Mouse (Mus musculus): ENCODE measurements around the gene Cacnb4.

Gene Cacnb4

GRCm38 (mm10) chr2:52412524-52413037 lies 264.1 kb downstream of the Cacnb4 start:
- no peak for DNase-seq

DNA sequence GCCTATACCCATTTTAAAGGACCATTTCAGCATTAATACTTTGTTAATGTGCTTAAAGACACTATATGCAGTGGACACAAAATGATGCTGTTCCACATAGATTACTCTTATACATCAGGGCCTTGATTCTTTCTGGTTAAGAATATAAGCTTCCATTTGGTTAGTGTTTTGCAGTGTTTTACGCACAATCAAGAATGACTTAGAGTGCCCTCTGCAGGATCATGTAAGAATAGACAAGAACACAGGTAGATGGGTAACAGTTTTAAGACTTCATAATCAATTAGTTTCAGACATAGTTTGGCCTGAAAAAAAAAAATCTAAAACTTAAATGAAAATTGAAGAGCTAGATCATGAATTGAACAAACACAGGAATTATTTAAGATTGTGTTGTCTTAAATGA lies 270.2 kb downstream of the Cacnb4 start:
- DNase-seq, result peak; percentile 12

- no peak for DNase-seq
Measured at GRCm38 (mm10) chr2:52405238-52405637, 271.4 kb downstream of the Cacnb4 start.

DNA sequence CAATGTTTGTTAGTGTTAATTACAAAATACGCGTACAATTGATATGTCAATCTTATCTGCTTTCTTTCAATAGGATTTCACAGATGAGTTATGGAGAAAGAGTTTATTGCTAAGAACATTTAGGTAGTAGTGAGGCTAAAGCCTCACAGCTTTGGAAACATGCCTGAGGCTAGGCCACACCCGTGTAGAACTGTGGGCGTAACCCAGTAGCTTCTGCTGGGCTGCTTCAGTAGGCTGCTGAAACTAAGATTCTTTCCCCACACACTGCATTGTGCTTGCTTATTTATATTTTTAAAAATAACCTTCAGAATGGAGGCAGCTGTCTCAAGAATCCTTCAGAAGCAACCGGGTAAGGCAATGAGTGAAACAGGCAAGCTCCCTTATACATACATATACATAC lies 282.1 kb downstream of the Cacnb4 start:
- DNase-seq, result no peak

DNA sequence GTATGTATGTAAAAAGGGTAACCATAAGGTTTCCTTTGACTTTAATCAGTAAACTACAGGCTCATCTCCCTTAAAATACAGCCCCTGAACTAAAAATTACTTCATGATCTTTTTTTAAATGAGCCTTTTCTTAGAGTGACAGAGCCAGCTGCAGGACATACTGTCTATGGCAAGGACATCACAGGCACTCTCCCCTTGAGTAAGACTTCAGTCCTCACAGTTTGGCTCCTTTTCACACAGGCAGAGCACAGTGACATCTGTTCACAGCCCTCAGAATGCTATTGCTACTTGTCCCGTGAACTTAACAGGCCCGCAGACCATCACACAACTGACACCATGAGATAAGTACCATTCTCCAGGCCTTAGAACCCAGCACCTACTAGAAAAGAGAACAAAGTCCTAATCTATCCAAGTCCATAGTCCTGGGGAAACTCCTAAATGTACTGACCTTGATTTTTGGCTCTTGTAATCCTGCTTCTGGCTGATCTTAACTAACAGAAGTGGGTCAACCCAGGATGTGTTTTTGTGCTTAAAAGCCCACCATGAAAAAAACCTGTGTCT lies 286.1 kb downstream of the Cacnb4 start:
- no peak for DNase-seq

- DNase-seq, result no peak
Measured at GRCm38 (mm10) chr2:52389975-52390374, 286.7 kb downstream of the Cacnb4 start.

GRCm38 (mm10) chr2:52386451-52386850 lies 290.2 kb downstream of the Cacnb4 start:
- no peak for DNase-seq

- DNase-seq, result peak; percentile 71
Measured at GRCm38 (mm10) chr2:52386037-52386436, 290.6 kb downstream of the Cacnb4 start.

DNA sequence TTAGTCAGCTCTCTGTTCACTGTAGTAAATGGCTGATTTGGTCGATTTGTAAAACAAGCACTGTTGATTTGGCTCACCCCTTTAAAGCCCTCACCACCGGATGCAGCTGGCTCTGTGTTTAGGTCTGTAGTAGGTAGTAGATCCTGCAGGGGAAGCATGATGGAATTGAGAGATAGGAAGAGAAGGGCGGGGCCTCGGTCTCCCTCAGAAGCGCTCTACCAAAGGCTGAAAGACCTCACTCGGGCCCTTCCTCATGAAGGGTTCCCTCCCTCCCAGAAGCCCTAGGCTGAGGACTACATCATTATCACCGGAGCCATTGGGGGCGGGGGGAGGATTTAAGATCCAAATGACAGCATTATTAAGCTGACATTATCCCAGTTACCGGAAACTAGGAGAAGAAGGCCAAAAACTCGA lies 297.8 kb downstream of the Cacnb4 start:
- peak; percentile 63 for DNase-seq

GRCm38 (mm10) chr2:52378448-52378804 lies 298.2 kb downstream of the Cacnb4 start, which contains the start of gene Neb:
TSS of gene Neb (minus strand) at chr2:52378474.
- DNase-seq, result peak; percentile 38

All from lung, postnatal 10 days (tissue).